Mouse (Mus musculus) embryo, embryonic 9.5 days (tissue): Measurements from ENCODE around the gene Trmt10a.
"Not testable (repeated sequence)": the region's sequence is repeated elsewhere in the genome, so short reads cannot be mapped to it uniquely, and the experiment has no call there.

Source experiments
- DNase-seq: peaks from one replicate; pipeline ENCODE4 v3.0.0-alpha.2; 2017; ENCODE audit errors: extremely low spot score

The Trmt10a gene

DNA sequence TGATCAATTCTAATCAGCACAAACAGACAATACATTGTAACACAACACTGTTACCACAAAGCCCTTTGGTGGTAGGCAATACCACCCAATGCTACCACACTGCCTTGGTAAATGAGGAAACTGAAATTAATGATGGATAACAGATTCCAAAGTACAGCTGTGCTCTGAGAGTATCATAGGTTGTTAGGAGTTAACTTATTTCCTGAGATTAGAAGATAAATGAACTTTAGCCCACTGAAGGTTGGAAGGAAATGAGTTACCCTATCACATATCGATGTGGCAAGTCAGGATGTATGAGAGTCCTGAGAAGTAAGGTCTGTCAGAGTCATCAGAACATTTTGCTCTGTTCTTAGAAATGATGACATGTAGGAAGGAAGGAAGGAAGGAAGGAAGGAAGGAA lies 8.7 kb upstream of the Trmt10a start:
- no peak for DNase-seq

DNA sequence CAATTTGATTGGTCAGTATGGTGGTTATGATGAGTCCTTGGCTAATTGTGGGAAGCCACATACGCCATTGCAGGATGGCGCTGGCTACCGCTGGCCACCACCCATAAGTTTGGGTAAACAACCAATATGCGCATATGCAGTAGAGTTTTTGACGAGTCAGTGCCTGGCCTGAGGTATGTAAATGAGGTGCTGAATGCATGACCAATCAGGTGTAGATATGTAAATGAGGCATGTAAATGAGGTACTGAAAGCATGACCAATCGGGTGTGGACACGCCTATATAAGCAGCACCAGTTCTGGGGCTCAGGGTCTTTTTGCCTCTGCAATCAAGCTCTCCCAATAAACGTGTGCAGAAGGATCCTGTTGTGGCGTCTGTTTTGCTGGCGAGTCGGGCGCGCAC lies 5.1 kb upstream of the Trmt10a start:
- not testable (repeated sequence) for DNase-seq

DNA sequence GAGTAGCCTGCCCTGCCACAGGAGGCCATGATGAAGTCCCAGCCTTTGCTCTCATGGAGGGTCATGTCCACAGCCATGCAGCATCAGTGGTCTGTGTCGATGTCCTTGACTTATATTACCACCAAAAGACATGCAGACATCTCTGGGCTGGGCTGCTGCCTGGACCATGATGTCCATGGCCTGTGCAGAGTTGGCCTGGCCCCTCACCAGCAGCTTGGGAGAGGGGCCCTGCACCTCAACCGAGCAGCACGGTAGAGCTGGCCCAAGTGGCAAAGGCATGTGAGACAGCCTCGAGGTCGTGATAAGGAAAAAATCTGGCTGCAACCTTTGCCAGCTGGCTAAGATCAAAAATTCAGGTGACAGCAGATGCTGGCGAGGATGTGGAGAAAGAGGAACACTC lies 3.6 kb upstream of the Trmt10a start:
- DNase-seq, result no peak

DNA sequence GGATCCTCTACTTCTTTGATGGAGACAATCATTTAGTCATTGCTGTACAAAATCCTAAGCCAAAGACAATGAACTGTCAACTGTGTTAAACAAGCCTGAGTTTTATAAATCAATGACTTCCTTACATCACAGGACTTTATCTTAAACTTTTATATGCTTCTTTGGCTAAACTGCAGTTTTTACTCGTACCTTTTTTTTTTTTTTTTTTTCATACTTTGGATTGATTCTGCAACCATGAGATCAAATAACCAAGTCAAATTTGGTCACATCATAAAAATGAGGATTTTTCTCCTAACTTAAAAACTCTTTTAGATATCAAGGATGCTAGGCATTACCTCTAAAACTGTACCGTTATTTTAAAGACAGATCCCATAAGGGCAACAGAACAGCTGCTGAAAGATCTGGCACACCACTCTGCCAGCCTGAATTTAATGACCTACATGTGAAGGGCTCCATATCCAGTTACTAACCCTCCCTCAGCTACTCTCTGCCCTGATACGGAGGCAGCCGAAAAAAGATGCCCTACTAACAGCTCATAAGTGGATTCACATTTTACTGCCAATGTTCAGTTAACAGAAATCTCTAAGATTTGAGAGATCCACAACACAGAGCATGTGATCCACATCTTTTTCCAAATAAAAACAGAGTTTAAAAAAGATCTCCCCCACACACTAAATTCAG lies 1.1 kb upstream of the Trmt10a start:
- DNase-seq, result peak; percentile 28

DNA sequence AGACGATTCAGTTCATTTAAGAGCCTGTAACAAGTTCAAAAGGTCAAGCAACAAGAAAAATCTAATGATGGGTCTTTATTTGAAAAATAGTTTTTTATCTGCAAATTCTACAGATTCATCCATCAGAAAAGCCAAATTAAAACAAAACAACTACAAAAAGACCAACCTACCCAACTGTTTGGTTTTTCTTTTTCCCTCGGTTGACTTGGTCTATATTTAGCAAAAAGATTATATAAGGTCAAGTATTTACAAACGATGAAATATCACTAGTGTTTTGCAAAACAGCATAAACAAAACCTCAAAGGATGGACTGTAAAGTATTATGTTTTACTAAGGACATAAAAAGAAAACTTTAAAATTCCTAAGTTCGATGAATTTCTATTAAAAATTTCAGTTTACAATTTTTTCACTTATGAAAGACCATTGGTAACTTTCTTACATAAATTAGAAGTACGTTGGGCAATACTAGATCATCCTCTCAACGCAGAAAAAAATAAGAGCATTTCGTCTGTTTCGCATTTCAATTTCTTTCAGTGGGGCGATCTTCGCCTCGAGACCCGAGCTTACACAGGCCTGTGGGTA lies 424 bp upstream of the Trmt10a start:
- no peak for DNase-seq

DNA sequence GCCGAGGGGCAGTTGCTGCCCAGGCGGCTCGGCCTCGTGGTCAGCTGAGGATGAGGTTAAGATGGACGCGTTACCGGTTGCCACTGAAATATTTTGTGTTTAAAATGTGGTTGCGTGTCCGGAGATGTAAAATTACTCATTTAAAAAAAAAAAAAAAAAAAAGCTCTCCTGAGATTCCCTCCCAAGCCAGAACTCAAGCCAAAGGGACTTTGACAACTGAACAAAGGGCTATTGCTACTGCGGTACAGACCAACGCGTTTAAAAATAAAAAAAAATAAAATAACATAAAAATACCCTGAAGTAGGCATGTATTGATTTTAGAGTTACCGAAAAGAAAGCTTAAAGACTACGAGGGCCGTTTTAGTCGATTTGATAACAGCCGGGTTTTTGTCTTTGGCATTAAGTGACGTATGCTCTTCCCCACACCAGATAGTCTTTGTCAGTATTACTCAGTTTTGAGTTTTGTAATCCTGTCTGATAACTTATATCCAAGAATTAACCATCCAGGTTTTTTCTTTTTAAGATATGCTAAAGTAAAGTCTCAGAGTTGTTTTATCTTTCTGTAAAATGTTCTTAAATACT lies 903 bp downstream of the Trmt10a start:
- DNase-seq, result peak; percentile 55

DNA sequence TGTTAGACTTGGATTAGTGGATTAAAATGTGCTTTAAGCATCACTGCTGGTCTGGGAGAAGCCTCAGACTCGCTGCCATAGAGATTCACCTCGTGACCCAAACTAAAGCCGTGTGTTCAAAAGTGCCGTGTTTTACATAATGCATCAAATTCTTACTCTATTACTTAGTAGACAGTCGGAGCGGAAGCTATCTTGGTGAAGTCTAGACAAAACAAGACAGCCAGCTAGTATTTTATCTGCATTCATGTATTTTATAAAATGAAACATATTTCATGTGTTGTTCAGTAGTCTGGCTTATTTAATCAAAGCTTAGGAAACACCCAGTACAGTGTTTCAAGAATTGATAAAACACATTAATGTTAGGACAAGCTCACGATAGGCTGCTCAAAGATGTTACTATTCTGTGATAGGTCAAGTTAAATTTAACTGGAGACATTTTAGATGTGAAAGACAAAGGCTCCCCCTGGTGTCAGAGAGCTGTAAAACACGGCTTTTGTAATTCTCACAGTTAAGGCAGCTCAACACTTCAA lies 1.5 kb downstream of the Trmt10a start, which contains the start of gene Mttp:
Mttp (minus strand) TSS at position 327 of the 530 bp plus-strand sequence.
- peak; percentile 81 for DNase-seq

DNA sequence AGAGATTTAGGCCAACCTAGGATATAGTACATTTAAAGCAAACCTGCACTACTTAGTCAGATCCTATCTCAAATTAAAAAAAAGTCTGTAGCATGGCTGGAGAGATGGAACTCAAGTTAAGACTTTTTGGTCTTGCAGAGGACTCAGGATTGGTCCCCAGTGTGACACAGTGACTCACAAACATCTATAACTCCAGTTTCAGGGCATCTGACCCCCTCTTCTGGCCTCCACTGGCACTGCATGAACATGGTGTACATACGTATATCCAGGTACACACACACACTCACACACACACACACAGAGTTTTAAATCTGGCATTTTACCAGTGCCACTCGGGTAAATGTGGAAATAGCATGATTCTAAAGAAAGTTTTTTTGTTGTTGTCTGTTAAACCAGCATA lies 5.6 kb downstream of the Trmt10a start:
- no peak for DNase-seq

DNA sequence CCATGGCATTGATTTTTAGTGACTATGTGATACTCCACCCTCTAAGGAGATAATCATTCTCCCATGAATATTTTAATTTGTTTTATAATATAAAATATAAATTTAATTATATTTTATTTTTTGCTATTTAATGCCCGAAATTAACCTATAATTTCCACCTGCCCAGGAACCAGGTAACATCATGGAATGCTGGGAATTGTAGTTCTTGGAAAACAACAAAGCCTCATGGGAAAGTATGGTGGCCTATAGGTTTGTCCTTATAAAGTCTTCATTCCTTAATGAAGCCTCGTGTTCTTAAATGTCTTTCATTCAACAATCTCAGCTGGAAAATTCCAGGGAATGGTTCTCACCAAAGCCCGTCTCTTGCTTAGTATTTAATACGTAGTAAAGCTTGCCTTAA lies 11.8 kb downstream of the Trmt10a start:
- DNase-seq, result no peak

DNA sequence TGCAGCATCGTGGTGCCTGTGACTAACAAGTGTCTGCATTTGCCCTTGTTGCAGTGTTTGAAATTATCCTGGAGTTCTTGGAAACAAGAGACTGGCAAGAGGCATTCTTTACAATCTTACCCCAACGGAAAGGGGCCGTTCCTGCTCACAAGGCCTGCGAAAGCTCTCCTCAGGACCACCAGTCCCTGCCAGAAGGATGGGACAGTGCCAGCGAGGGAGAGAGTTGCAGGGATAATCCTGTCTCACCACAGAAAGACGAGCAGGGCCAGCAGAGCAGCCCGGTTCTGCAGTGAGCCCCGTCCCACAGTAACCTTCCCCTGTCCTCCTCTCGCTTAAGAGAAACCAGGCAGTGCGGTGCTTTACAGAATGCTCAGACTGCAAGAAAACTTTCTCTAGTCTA lies 13.4 kb downstream of the Trmt10a start:
- no peak for DNase-seq

DNA sequence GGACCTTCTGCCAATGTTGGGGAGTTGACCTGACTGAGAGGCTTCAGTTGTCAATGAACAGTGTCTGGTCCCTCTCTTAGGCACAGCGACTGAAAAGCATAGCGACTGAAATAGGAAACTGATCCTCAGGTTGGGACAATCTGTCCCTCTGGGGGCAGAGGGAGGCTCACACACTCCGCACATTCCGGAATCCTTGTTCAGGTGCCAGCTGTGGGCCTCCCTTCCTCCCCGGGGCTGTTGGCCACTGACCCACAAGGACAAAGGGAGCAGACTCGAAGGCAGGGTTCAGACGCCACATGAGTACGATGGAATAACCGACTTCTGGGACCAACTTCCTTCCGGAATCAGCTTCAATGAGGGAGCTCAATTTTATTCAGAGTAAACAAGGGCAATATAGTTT lies 18.4 kb downstream of the Trmt10a start:
- no peak for DNase-seq

DNA sequence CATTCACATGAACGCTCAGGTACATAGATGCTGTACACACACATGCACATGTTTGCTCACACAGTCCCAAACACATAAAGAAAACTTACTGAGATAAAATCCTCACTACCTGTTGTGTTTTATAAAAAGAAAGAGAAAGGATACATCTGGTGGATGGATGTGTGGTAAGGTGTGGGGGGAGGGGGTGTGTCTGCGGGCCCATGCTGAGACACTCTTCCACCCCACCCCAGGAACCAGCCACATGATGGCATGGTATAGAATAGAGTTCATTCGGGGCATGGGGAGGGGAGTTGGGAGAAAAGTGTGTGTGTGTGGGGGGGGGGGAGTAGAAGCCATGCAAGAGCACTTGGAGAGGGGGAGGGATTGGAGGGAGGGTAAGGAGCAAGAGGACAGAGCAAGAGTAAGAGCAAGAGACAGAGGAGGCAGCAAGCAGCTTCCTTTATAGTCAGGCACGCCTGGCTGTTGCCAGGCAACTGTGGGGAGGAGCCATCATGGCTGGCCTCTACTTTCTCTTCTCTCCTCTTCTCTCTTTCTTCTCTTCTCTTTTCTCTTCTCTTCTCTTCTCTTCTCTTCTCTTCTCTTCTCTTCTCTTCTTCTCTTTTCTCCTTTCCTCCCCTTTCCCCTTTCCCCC lies 19.4 kb downstream of the Trmt10a start:
- no peak for DNase-seq

DNA sequence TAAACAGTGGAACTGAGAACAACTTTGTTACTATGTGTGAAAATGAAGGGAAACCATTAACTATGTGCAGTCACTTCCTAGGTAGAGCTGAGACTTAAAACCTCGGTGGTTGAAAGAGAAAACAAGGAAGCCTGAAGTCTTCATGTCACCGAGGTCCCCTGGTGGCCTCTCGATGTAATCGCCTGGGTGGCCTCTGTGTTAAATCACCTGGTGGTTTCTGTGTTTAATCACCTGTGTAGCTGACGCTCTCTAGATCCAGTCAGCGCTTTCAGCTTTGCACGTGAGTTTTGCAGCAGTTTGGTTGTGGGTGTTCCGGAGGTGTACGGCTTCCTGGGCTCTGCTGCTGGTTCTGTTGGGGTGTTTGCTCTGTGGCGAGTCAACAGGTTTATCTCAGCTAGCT lies 30.0 kb downstream of the Trmt10a start:
- DNase-seq, result no peak

DNA sequence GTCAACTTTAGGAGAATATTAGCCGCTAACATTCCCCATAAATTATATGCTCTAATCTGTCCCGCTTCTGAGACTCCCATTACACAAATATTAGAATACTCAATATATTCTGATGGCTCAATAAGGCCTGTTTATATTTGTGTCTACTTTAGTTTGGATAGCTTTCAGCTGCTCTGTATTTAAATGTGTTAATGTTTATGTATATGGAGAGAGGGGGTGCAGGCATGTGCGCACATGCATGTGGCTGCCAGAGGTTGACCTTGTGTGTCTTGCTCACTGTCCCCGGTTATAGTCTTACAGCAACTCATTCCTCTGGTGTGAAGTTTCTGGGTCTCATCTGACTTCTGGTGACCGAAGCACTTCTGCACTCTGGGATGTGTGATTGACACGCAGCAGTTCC lies 32.3 kb downstream of the Trmt10a start:
- DNase-seq, result no peak

DNA sequence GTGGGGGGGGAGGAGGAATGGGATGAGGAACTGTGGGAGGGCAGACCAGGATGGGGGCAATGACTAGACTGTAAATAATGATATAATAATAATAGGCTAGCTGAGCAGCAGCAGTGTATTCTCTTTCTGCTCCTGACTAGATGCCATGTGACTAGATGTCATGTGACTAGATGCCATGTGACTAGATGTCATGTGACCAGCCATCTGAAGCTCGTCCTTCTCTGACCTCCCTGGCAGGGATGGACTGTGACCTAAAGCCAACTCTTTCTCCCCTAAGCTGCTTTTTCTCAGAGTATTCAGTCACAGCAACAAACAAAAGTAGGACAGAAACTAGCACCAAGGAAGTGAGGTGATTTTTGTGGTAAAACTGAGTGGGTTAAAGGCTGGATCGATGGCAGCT lies 38.8 kb downstream of the Trmt10a start:
- DNase-seq, result no peak

DNA sequence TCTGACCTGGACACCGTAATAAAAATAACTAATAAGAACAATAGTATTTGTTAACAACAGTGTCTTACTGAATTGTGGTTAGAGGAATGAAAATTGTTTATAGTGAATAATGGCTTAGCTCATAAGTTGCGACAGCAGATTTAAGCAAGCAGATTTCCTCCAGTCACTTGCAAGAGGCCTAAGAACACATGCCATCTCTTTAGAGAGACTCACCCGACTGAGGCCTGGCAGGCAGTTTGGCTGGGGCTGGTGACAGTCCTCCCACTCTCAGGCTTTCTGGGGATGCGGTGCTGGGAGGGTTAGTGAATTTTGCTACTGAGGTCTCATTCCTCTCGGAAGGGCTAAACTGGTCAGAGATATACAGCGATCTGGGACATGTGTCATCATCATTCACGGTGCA lies 40.1 kb downstream of the Trmt10a start:
- no peak for DNase-seq

DNA sequence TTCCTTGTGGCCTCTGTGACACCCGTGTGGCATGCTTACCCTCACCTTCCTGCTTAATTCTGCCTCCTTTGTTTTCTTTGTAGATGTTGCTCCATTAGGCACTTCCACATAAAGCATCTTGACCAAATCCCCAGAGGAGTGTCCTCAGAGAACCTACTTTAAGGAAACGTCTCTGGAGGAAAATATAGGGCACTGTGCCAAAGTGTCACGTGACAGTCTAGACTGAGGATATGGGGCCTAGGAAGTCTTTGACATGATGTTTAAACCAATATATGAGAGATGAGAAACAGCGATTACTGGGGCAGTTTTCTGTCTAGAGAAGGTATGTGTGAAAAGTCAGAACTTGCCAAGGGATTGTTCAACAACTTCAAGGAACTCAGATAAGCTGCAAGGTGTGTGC lies 42.0 kb downstream of the Trmt10a start:
- no peak for DNase-seq

DNA sequence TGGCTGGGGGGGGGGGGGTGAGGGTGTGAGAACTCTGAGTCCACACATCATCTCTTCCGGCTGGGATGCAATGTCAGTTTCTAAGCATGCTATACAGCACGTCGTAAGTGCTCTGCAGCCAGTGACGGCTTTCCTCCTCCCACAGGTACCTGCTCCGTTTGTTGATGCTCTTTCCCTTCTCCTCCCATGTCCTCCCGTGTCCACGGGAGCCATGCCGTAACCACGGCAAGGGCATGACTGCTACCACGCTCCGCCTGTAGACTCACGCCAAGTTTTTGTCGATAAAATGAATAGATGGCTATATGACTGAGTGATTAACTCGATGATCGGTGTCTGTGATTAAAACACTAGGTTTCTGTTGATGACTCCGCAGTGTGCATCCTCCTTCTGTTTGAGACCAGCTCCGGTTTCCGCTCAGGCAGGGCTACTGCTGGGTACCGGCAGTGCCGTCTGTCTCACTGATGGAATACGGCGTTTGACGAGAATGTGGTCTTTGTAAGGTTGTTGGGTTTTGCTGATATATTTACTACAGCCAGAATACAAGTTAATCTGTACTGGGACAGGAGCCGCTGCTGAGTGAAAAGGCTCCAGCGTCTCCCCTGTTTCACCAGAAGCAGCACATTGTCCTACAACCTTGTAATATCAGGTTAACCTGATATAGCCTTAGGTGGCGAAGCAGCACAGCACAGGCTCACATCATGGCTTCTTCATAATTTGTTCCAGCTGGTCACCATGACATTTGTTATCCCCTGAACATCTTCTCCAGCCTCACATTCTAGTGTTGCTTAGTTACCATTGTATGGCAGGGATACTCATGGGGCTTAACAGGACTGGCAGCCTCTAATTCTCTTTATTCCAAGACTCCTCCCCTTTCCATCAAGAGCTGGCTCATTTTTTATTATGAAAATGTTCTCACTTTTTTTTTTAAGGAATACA lies 43.0 kb downstream of the Trmt10a start:
- no peak for DNase-seq

DNA sequence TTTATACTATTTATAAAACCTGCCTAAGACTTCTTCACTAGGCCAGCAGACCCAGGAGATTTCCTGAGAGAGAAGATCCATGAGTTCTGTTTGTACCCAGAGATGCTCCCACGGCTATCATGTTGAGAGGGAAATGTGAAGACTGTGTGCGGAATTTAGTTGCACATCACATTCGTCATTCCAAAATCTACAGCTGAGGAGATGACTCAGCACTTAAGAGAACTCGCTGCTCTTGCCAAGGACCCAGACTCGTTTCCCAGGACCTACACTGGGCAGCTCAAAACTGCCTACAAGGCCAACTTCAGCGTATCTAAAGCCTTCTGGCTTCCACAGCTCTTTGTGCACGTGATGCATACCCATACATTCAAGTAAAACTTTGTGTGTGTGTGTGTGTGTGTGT lies 49.0 kb downstream of the Trmt10a start:
- DNase-seq, result no peak

DNA sequence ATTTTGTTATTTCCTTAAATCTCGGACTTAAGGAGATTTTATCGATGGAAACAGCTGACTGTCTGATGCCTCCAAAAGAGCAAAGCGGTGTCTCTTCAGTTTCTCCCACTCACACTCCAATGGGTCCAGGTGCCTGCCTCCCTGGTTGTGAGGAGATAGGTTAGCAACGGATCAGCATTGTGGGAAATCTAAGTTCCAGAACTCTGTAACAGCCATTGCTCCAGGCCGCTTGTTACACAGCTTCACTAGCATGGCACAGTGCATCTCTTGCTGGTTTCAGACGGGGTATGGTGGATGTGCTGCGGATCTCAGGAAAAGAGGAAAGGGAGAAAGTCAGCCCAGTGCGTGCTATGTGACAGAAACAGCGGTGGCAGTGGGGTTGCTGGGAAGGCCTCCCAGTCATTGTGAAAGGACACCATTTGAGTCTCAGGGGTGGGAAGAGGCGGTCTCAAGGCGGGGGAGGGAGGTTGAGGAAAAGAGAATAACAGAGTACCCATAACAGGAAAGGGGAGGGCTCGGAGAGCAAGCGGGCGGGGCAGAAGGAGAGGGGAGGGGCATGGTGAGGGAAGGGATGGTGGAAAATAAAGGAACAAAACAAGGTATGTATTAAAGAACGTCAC lies 50.5 kb downstream of the Trmt10a start, which contains the start of gene 4930579F01Rik:
4930579F01Rik (minus strand) TSS at position 143 of the 620 bp plus-strand sequence.
- no peak for DNase-seq

DNA sequence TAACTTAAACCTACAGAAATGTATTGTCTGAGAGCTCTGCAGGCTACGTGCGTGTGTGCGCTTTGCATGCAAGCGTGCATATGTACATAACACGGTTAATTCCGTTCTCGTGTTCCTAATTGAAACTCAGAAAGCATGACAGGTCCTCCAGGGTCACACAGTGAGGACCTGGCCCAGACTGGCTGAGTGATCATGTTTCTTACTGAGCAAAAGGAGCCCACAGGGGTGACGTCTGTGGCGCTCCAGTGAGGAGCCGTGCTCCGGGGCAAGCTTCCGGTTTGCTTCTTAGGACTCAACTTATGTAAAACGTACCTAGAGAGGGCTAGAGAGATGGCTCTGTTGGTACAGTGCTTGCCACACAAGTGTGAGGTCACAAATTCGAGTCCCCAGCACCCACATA lies 53.8 kb downstream of the Trmt10a start:
- DNase-seq, result no peak
